Mouse (Mus musculus): ENCODE data around the gene Rpl27a.
A peak's percentile ranks its signal among the peaks of the same experiment; 100 is the strongest.

Rpl27a gene

DNA sequence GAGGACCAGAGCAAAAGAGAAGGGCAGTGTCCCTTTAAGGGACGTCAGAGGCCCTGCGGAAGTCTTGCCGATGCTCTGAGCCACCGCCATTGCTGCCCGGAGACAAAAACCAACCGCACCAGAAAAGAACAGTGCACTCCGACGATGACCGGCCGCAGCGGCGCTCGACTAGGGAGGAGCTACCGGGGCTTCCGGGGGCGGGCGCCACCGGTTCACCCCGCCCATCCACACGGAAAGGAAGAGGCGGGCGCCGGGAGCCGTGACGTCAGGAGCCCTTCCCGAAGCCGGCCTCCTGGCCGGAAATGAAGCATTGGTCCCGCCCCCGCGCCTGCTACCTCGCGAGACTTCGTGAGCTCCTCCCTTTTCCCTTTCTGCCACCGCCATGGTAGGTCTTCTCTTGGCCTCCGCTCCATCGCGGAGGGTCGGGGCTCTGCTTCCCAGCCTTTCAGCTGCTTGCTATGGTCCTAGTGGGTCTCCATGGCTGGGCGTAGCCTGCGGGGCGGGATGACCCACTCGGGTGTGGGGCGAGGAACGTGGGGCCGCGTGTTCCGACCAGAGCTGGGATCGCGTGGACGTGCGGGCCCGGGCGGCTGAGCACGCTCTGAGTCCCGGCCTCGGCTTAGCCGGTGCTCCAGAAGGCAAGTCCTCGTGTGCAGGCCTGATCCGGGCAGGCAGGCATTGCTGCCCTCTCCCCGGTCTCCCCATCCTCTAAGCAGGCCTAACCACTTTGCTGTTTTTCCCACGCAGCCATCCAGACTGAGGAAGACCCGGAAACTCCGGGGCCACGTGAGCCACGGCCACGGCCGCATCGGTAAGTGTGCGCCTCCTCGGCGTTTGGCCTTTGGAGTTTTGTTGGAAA is at the start of gene Rpl27a:
TSS of gene Rpl27a (plus strand) at position 310 of the 859 bp plus-strand sequence.
- DNase-seq, result peak; percentile 100

DNA sequence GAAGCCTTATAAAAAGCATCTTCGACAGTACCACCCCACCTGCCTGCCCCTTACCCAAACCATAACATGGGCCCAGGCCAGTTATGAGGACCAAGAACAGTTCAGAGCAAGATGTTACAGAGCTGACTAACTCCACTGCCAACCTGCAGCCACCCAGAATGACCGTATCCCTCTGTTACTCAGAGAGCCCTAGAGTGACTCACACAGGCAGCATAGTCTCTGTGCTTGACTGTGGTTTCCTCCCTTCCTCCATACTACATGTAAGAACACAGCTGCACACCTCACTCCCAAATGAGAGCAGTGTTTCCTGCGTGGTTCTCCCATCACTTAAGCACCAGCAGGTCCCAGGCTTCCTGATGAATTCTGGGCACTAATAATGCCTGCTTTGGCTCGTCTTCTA is 48.2 kb upstream of the Rpl27a start:
- no peak for DNase-seq

- DNase-seq, result no peak
Observed at GRCm38 (mm10) chr7:109477926-109478325, 41.0 kb upstream of the Rpl27a start.

GRCm38 (mm10) chr7:109480765-109481197 is 38.2 kb upstream of the Rpl27a start:
- DNase-seq, result peak; percentile 56

DNA sequence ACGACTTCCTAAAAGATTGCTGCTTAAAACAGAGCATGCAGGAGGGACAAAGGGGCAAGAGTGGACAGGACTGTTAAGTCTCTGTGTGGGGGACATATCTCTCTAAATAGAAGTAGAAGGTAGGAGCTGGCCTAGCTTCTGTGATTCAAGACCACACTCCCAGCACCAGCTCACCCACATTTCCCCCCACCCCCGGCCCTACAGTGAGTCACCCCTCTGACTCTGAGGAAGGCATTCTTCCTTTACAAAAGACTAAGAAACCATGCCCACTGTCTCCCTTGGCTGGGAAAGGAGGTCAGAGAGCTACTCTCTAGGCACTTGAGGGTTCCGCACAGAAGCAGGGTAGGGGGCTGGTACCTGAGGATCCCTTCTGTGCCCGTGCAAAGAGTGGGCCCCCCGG is 34.7 kb upstream of the Rpl27a start:
- DNase-seq, result no peak

- no peak for DNase-seq
Observed at GRCm38 (mm10) chr7:109492616-109493318, 26.2 kb upstream of the Rpl27a start.

- DNase-seq, result no peak
Observed at GRCm38 (mm10) chr7:109493319-109494316, 25.3 kb upstream of the Rpl27a start.

DNA sequence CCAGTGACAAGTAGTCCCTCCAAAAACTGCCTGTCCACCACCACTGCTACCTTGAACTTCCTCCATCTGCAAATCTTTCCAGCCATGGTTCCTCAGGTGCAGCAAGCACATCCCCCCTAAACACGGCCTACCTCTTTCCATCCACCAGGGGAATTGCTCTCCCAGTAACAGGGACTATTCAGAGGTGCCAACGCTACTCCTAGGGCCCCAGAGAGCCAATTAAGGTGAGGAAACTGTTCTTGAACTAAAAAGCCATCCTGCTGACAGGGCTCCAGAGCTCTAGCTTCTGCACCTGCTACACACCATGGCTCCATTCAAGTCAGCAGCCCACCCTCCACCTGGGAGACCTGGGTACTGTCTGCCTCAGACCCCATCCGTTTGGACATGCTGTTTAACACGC is 21.4 kb upstream of the Rpl27a start:
- no peak for DNase-seq

DNA sequence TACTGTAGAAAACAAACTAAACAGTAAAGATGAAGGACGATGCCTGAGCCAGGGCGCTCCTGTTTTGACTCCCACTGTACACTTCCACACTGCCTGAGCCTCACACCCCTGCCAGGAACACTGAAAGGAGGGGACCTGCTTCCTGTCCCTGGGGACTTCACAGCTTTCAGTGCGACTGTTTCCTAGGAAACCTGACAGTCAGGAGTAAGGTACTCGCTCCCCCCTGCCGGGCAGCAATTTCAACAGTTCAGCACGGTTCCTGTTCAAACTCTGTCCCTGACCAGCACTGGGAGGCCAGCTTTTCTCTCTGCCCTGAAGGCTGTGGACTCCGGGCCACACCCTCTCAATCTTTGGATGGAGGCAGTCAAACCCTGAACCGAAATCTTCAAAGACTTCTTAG is 11.8 kb upstream of the Rpl27a start:
- peak; percentile 16 for DNase-seq

- DNase-seq, result no peak
Observed at GRCm38 (mm10) chr7:109507572-109507971, 11.4 kb upstream of the Rpl27a start.

DNA sequence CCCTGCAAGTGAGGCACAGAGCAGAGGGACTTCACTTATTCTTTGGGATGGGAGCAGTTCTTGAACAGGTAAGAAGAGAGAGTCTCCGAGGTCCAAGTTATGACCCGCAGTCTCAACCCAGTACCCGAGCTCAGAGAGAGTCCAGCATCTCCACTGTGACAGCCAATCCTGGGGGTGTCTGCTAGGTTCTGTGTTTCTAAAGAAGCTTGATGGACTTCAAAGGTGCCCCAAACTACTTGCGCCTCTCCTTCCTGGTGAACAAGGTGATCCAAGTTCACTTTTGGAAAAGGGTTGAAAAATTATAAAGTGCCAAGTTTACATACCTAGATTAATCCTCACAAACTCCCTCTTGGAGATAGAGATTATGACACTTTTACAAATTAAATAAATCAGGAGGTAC is 10.9 kb upstream of the Rpl27a start, which contains the start of gene Trim66:
TSS of gene Trim66 (minus strand) at position 101 of the 400 bp plus-strand sequence.
- no peak for DNase-seq

DNA sequence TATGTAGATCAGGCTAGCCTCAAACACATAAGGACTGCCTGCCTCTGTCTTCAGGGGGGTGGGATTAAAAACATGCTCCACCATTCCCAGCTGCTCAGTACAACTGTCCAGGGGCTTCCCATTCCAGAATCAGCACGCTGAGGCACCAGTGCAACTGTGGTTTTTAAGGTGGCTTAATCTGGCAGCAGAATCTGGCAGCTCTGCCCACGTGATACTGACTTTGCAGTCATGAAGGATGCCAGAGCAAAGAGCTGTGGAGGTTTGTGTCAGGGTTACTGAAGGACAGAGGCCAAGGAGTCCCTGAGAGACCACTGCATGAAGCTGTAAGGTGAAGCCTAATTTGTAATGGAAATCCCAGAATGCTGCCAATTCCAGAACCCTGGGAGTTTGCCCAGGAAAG is 8.1 kb upstream of the Rpl27a start:
- DNase-seq, result no peak

GRCm38 (mm10) chr7:109511838-109512237 is 7.1 kb upstream of the Rpl27a start:
- DNase-seq, result no peak

GRCm38 (mm10) chr7:109516500-109516899 is 2.4 kb upstream of the Rpl27a start:
- no peak for DNase-seq

GRCm38 (mm10) chr7:109518036-109518681 is 788 bp upstream of the Rpl27a start:
- DNase-seq, result peak; percentile 11

- no peak for DNase-seq
Observed at GRCm38 (mm10) chr7:109519936-109520335, 989 bp downstream of the Rpl27a start.

DNA sequence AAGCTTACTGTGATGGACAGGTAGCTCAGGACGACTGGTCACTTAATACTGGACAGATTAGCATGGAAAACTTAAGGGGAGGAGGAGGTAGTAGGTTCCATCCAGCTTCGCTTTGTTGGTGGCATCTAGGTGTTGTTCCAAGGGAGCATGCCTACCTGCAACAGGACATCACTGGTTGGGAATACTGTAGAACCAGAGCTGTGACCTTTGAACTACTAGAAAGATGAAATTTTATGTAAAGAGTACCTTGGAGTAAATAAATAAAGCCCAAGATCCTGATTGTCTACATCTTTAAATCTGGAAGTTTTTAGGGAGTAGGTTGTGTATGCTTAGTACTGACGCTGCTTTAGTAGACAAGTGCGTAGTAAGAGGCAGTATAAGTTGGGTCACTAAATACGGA is 3.1 kb downstream of the Rpl27a start:
- no peak for DNase-seq

GRCm38 (mm10) chr7:109523304-109523703 is 4.4 kb downstream of the Rpl27a start:
- no peak for DNase-seq

DNA sequence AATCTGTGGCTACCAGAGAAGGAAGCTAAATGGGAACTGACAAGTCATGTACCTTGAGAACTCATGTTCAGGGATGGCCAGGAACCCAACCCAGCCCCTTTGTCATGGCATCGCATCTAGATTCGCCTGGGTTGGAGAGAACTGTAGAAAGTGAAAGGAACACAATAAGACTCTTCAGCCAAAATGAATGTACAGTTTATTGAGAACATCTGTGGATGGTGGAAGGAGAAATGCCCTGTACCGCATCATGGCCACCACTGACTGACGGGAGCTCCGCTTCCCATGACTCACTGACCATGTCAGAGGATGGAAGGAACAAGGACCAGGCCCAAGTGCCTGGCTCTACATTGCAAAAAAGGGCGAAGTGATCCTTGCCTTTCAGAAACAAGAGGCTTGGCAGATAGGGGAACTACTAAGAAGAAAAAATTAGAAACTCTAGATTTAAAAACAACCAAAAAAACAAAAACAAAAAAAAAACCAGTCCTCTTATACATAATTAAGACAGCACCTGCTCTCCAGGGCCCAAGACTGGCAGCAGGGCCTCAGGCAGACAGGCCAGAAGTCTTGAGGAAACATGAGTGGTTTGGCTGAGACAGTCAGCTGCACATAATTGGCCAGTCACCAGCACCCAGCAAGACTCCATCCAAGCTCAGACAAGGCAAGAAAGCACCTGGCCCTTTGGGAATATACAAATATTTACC is 4.9 kb downstream of the Rpl27a start:
- peak; percentile 26 for DNase-seq

DNA sequence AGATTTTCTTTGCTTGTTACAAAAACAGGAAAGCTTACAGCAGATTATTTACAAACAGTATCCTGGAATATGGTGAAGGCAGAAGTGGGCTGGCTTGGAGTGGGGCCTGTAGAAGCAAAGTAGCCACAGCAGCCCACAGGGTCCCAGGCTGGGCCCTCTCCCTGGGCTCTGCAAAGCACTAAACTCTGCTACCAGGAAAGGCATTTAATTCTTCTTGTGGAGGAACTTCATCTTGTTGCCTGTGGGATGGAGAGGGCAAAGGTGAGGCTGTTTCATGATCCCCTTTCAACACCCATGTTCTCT is 5.4 kb downstream of the Rpl27a start:
- DNase-seq, result no peak

- DNase-seq, result no peak
Observed at GRCm38 (mm10) chr7:109524763-109525162, 5.8 kb downstream of the Rpl27a start.
